ENCODE assay signal across 31 mouse cellular contexts in the genomic region with DNA sequence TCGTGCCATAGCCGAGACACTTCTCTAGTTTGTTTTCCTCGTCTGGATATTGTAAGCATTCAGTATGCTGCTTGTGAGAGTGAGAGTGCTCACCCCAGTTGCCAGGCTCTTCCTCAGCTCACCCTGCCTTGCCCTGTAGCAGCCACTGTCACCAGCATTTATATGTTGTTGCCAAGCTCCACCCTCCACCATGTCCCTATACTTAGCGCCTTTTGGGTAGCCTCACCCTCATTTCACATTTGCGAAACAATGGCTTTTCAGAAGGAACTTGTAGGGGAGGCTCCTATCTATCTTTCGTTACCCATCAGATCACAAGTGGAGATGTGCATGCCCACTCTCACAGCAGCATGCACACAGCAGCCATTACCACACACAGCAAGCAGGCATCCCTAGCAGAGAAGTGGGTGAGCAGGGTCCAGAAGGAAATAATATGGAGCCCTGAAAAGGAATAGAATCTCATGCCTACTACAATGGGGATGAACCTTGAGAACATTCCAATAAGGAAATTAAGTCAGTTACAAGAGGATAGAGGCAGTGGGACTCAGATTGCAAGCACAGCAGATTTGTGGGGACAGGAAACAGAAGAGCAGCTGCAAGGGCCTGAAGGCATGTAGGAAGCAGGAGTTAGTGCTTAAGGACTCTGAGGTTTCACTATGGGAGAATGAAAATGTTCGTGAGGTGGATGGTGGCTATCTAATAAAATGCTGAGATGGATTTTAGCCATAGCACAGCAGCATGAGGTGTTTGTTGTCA.
A peak's percentile ranks its signal among the peaks of the same experiment; 100 is the strongest.
DNase-seq lines count a peak whose midpoint lies in the region; ATAC-seq and TF ChIP-seq lines count a peak whose summit lies in the region.
"Had no signal": no experiment of that assay in that cellular context is flagged by ENCODE, and none has a peak within 500 bp of the region (broad histone marks: within the 10 kb centered on the region; RNA-seq: fewer than 3 reads in every experiment).

No protein-coding gene starts in this region.

- no peak overlapping the region for H3K9ac ChIP-seq in heart, adult 2 months (ENCODE audit: low read depth, low read length)
- H3K9ac ChIP-seq in stomach, embryonic 16.5 days (ENCODE audit: low read length): no peak overlapping the region
- H3K9ac ChIP-seq in midbrain, embryonic 14.5 days (replicated peaks; ENCODE audit: low read length): no peak overlapping the region
- H3K9ac ChIP-seq: embryonic facial prominence, embryonic 13.5 days; forebrain, embryonic 12.5 days; forebrain, embryonic 15.5 days; heart, embryonic 12.5 days; heart, embryonic 15.5 days; hindbrain, embryonic 13.5 days; intestine, embryonic 15.5 days had no signal

- no peak for DNase-seq in heart, adult 2 months
- no peak for DNase-seq in heart, adult 8-10 months (ENCODE audit: low spot score)
- no peak for DNase-seq in midbrain, embryonic 14.5 days
- no peak for DNase-seq in gastrocnemius, postnatal 4 days (ENCODE audit: low spot score in 2 of 2)
- DNase-seq in left cerebral cortex, postnatal 14 days (ENCODE audit: low spot score in 2 of 2): no peak
- DNase-seq: adrenal gland, adult 2 months; adrenal gland, postnatal 14 days; B cell, adult 2 months; cerebellum, adult 11 months; cerebellum, adult 2 months; cerebellum, adult 9-11 months; cerebellum, postnatal 25 days; gastrocnemius, postnatal 10 days; gastrocnemius, postnatal 36 days; heart, postnatal 10 days; heart, postnatal 36 days had no signal

- no peak overlapping the region for H3K4me2 ChIP-seq in stomach, embryonic 16.5 days (ENCODE audit: low read depth, low read length)
- no peak overlapping the region for H3K4me2 ChIP-seq in midbrain, embryonic 14.5 days (ENCODE audit: low read length)
- H3K4me2 ChIP-seq: embryonic facial prominence, embryonic 13.5 days; forebrain, embryonic 12.5 days; forebrain, embryonic 15.5 days; heart, embryonic 12.5 days; heart, embryonic 15.5 days; hindbrain, embryonic 13.5 days; intestine, embryonic 15.5 days had no signal

- H3K36me3 ChIP-seq in heart, adult 2 months (ENCODE audit: control insufficient read depth, insufficient read depth, low read length): 0 out of 2 replicates have a peak, but pooled peaks cover 2% of the 10 kb centered on the region
- H3K36me3 ChIP-seq in macrophage (ENCODE audit: inconsistent target): no peaks in the 10 kb centered on the region
- H3K36me3 ChIP-seq in stomach, embryonic 16.5 days (ENCODE audit: control insufficient read depth, insufficient read depth, low read length): no peaks in the 10 kb centered on the region
- H3K36me3 ChIP-seq in midbrain, embryonic 14.5 days (ENCODE audit: control insufficient read depth, insufficient read depth, low read length): no peaks in the 10 kb centered on the region
- H3K36me3 ChIP-seq: embryonic facial prominence, embryonic 10.5 days; embryonic facial prominence, embryonic 13.5 days; forebrain, embryonic 12.5 days; forebrain, embryonic 15.5 days; heart, embryonic 12.5 days; heart, embryonic 15.5 days; hindbrain, embryonic 10.5 days; hindbrain, embryonic 13.5 days; intestine, embryonic 15.5 days had no signal

- no peaks in the 10 kb centered on the region for H3K79me2 ChIP-seq in heart, adult 2 months (replicated peaks; ENCODE audit: control insufficient read depth, insufficient read depth, low read length)
- peaks cover 17% of the 10 kb centered on the region; the same call in 1 of the 2 replicates for H3K79me2 ChIP-seq in macrophage (ENCODE audit: inconsistent target)

- intact Hi-C loops in heart, adult 2 months (cut with DNase I): no loop called here
- intact Hi-C loops in left cerebral cortex, postnatal 14 days (cut with DNase I): no loop called here

- no peak for ATAC-seq in stomach, embryonic 16.5 days (ENCODE audit: insufficient read depth, low FRiP score)
- no peak for ATAC-seq in midbrain, embryonic 14.5 days (ENCODE audit: low FRiP score, low TSS enrichment)
- ATAC-seq: forebrain, embryonic 15.5 days; hindbrain, embryonic 16.5 days; intestine, embryonic 15.5 days had no signal

- H3K27ac ChIP-seq in heart, adult 2 months: peak overlapping the region; percentile 5; the same call in 1 of the 2 replicates
- H3K27ac ChIP-seq in bone marrow macrophage, adult 2 months (ENCODE audit: insufficient read depth, low read depth, low read length): peak overlapping the region; percentile 81
- peak overlapping the region; percentile 99 for H3K27ac ChIP-seq in macrophage
- 0 out of 2 replicates have a peak overlapping the region, but pooled peaks have one; percentile 21 for H3K27ac ChIP-seq in stomach, embryonic 16.5 days (ENCODE audit: low read length)
- no peak overlapping the region for H3K27ac ChIP-seq in midbrain, embryonic 14.5 days (replicated peaks; ENCODE audit: low read depth, low read length)
- H3K27ac ChIP-seq: embryonic facial prominence, embryonic 10.5 days; embryonic facial prominence, embryonic 13.5 days; forebrain, embryonic 12.5 days; forebrain, embryonic 15.5 days; heart, embryonic 15.5 days; hindbrain, embryonic 10.5 days; hindbrain, embryonic 13.5 days; intestine, embryonic 15.5 days had no signal

- peaks cover 5% of the 10 kb centered on the region for H3K4me1 ChIP-seq in heart, adult 2 months (ENCODE audit: control insufficient read depth, insufficient read depth, low read length)
- H3K4me1 ChIP-seq in bone marrow macrophage, adult 2 months (ENCODE audit: control insufficient read depth, insufficient read depth, low read length): peaks cover 70% of the 10 kb centered on the region
- H3K4me1 ChIP-seq in stomach, embryonic 16.5 days (ENCODE audit: control insufficient read depth, insufficient read depth, low read length): peaks cover 6% of the 10 kb centered on the region
- no peaks in the 10 kb centered on the region for H3K4me1 ChIP-seq in midbrain, embryonic 14.5 days (ENCODE audit: control insufficient read depth, insufficient read depth, low read length)
- H3K4me1 ChIP-seq: forebrain, embryonic 12.5 days; forebrain, embryonic 15.5 days; hindbrain, embryonic 13.5 days had no signal

- no peaks in the 10 kb centered on the region for H3K9me3 ChIP-seq in stomach, embryonic 16.5 days (replicated peaks; ENCODE audit: control insufficient read depth, low read length)
- H3K9me3 ChIP-seq in midbrain, embryonic 14.5 days (ENCODE audit: control insufficient read depth, low read length): no peaks in the 10 kb centered on the region
- H3K9me3 ChIP-seq: embryonic facial prominence, embryonic 10.5 days; embryonic facial prominence, embryonic 13.5 days; forebrain, embryonic 12.5 days; forebrain, embryonic 15.5 days; heart, embryonic 12.5 days; heart, embryonic 15.5 days; hindbrain, embryonic 10.5 days; hindbrain, embryonic 13.5 days; intestine, embryonic 15.5 days had no signal

- TF ChIP-seq POLR2A in heart, adult 2 months (IDR thresholded peaks at IDR 0.05; ENCODE audit: insufficient read depth, low read depth, low read length): no peak
- TF ChIP-seq POLR2A in bone marrow macrophage, adult 2 months (IDR thresholded peaks at IDR 0.05; ENCODE audit: borderline replicate concordance, low read depth, low read length): no peak

- no peak for TF ChIP-seq CTCF in heart, adult 2 months (IDR thresholded peaks at IDR 0.05)
- TF ChIP-seq CTCF in bone marrow macrophage, adult 2 months (IDR thresholded peaks at IDR 0.05; ENCODE audit: low read depth, low read length): no peak

- TF ChIP-seq EP300 in heart, adult 2 months (IDR thresholded peaks at IDR 0.05; ENCODE audit: insufficient read depth, low read depth, low read length): no peak

- no peaks in the 10 kb centered on the region for H3K27me3 ChIP-seq in heart, adult 2 months (ENCODE audit: control insufficient read depth, insufficient read depth, low read length)
- no peaks in the 10 kb centered on the region for H3K27me3 ChIP-seq in stomach, embryonic 16.5 days (ENCODE audit: control insufficient read depth, insufficient read depth, low read length)
- H3K27me3 ChIP-seq in midbrain, embryonic 14.5 days (ENCODE audit: control insufficient read depth, insufficient read depth, low read length): no peaks in the 10 kb centered on the region
- H3K27me3 ChIP-seq: CH12.LX; embryonic facial prominence, embryonic 13.5 days; forebrain, embryonic 15.5 days; heart, embryonic 12.5 days; heart, embryonic 15.5 days; intestine, embryonic 15.5 days had no signal

- H3K4me3 ChIP-seq in heart, adult 2 months: no peak overlapping the region
- no peak overlapping the region for H3K4me3 ChIP-seq in bone marrow macrophage, adult 2 months (ENCODE audit: insufficient read depth, low read length)
- H3K4me3 ChIP-seq in macrophage (ENCODE audit: inconsistent target): no peak overlapping the region
- no peak overlapping the region for H3K4me3 ChIP-seq in stomach, embryonic 16.5 days (replicated peaks; ENCODE audit: low read length)
- no peak overlapping the region for H3K4me3 ChIP-seq in midbrain, embryonic 14.5 days (replicated peaks; ENCODE audit: low read depth, low read length)
- H3K4me3 ChIP-seq: embryonic facial prominence, embryonic 10.5 days; embryonic facial prominence, embryonic 13.5 days; erythroblast, embryonic 14.5 days; forebrain, embryonic 12.5 days; forebrain, embryonic 15.5 days; heart, embryonic 12.5 days; heart, embryonic 15.5 days; hindbrain, embryonic 10.5 days; hindbrain, embryonic 13.5 days; intestine, embryonic 15.5 days had no signal

- 88% methylated on average over 7 of the region's 7 CpGs for WGBS in heart, adult 2 months
- 57% methylated on average over 7 of the region's 7 CpGs for WGBS in macrophage (ENCODE audit: missing documents)
- 91% methylated on average over 7 of the region's 7 CpGs for WGBS in stomach, embryonic 16.5 days
- whole genome bisulfite sequencing in midbrain, embryonic 14.5 days: 88% methylated on average over 7 of the region's 7 CpGs
